Mouse (Mus musculus): ENCODE measurements at regions not wholly inside any gene's neighbourhood (a gene's known extent, or its start where the extent isn't known, plus 50 kb on each side); places are given as distances from the start of the nearest gene placed in this dataset.
A peak's percentile ranks its signal among the peaks of the same experiment; 100 is the strongest.

- DNase-seq (ENCODE audit: low spot score in 2 of 2) = no peak
These were observed 154.4 kb upstream of the Rnf219 start for GRCm38 (mm10) chr14:104676810-104677209.

GRCm38 (mm10) chr14:104661696-104662095, 139.3 kb upstream of the Rnf219 start:
- DNase-seq (ENCODE audit: low spot score in 2 of 2) = no peak

- no peak for DNase-seq (ENCODE audit: low spot score in 2 of 2)
These were observed 136.3 kb upstream of the Rnf219 start for GRCm38 (mm10) chr14:104658751-104659150.

- no peak for DNase-seq (ENCODE audit: low spot score in 2 of 2)
These were observed 127.5 kb upstream of the Rnf219 start for GRCm38 (mm10) chr14:104649980-104650379.

GRCm38 (mm10) chr14:104644626-104645025, 122.2 kb upstream of the Rnf219 start:
- DNase-seq (ENCODE audit: low spot score in 2 of 2) = no peak

- DNase-seq (ENCODE audit: low spot score in 2 of 2) = no peak
These were observed 120.3 kb upstream of the Rnf219 start for GRCm38 (mm10) chr14:104642783-104643182.

- no peak for DNase-seq (ENCODE audit: low spot score in 2 of 2)
These were observed 116.9 kb upstream of the Rnf219 start for GRCm38 (mm10) chr14:104639300-104639699.

GRCm38 (mm10) chr14:104611467-104611866, 89.0 kb upstream of the Rnf219 start:
- no peak for DNase-seq (ENCODE audit: low spot score in 2 of 2)

- peak in 1 of 2 experiments; percentile 25 for DNase-seq (ENCODE audit: low spot score in 2 of 2)
These were observed 87.9 kb upstream of the Rnf219 start for GRCm38 (mm10) chr14:104610378-104610777.

- DNase-seq (ENCODE audit: low spot score in 2 of 2) = no peak
These were observed 72.4 kb upstream of the Rnf219 start for GRCm38 (mm10) chr14:104594851-104595250.

Data from right cerebral cortex, postnatal 10 days (tissue).